ENCODE assay signal across 8 mouse cellular contexts in the genomic region with DNA sequence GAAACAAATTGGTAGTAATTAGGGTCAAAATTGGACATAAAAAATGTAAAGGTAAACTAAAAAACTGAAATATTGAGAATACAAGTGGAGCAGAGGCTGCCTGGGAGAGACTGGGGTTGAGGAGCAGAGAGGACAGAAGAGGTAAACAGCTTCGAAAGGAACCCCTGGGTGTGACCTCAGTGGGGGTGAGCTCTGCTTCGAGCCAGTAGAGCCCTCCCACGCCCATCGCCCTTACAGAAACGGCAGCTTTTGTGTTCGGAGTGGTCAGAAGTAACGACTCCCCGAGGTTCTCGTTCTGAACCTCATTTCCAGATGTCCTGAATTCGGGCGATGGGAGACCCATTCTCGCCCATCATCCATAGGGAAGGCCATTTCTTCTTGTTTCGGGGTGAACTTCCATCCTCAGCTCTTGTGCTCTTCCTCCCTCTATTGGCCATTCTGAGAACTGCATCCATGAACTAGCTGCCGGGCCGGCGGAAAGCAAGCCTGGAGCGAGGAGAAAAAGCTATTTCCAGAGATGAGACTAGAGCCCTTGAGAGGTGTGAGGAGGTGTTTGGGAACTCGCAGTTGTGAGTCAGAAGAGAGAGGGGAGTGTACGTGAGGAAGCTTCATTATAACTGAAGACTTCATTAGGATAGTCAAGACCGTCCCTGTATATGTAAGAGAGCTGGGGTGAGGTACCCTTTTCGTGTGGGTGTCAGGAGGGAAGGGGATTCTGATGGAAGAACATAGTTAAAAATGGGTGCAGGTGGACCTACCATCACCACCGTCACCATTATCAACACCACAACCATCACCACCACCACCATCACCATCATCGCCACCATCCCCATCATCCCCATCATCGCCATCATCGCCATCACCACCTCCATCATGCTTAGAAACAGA. TPM values are rescaled to one million over a fixed set of nuclear protein-coding genes. Genes with fewer than 3 reads are reported as not detected.
DNase-seq lines count a peak whose midpoint lies in the region; ATAC-seq and TF ChIP-seq lines count a peak whose summit lies in the region.

No protein-coding gene starts in this region.

- peak overlapping the region; percentile 62 for H3K4me2 ChIP-seq in forebrain, embryonic 15.5 days (replicated peaks)
- peak overlapping the region; percentile 65 for H3K4me2 ChIP-seq in liver, postnatal 0 days (ENCODE audit: low read depth, low read length)
- peak overlapping the region; percentile 58 for H3K4me2 ChIP-seq in neural tube, embryonic 14.5 days (ENCODE audit: low read depth, low read length)

- TF ChIP-seq CTCF in liver, postnatal 0 days (IDR thresholded peaks at IDR 0.05; ENCODE audit: low read depth), result peak; percentile 94

- peak overlapping the region; percentile 44 for H3K9ac ChIP-seq in forebrain, embryonic 15.5 days (replicated peaks)
- no peak overlapping the region for H3K9ac ChIP-seq in liver, postnatal 0 days (replicated peaks)
- no peak overlapping the region; the same call in 1 of the 2 replicates for H3K9ac ChIP-seq in neural tube, embryonic 14.5 days (replicated peaks; ENCODE audit: low read depth, low read length)

- H3K4me1 ChIP-seq in forebrain, embryonic 15.5 days, result 0 out of 2 replicates have a peak, but pooled peaks cover 5% of the 10 kb centered on the region
- H3K4me1 ChIP-seq in liver, postnatal 0 days (ENCODE audit: insufficient read depth), result 0 out of 2 replicates have a peak, but pooled peaks cover 3% of the 10 kb centered on the region
- no peaks in the 10 kb centered on the region for H3K4me1 ChIP-seq in neural tube, embryonic 14.5 days (ENCODE audit: control insufficient read depth, insufficient read depth, low read length)

- no peaks in the 10 kb centered on the region for H3K9me3 ChIP-seq in forebrain, embryonic 15.5 days
- H3K9me3 ChIP-seq in liver, postnatal 0 days (ENCODE audit: low read length), result no peaks in the 10 kb centered on the region
- no peaks in the 10 kb centered on the region for H3K9me3 ChIP-seq in neural tube, embryonic 14.5 days (ENCODE audit: control insufficient read depth, low read length)

- DNase-seq in MN1 (ENCODE audit: low spot score), result peak; percentile 51
- peak; percentile 51 to 71 for DNase-seq in cerebellum, adult 18-20 months
- peak; percentile 82 for DNase-seq in heart, postnatal 4 days
- peak; percentile 81 to 92 for DNase-seq in layer of hippocampus, adult 18-20 months (ENCODE audit: low spot score in 2 of 2)
- peak; percentile 63 for DNase-seq in liver, postnatal 0 days
- DNase-seq in thymus, adult 18-20 months, result peak; percentile 11 to 12

- peak overlapping the region; percentile 40 for H3K4me3 ChIP-seq in forebrain, embryonic 15.5 days
- H3K4me3 ChIP-seq in liver, postnatal 0 days (ENCODE audit: low read depth, low read length), result peak overlapping the region; percentile 38
- peak overlapping the region; percentile 36 for H3K4me3 ChIP-seq in neural tube, embryonic 14.5 days (ENCODE audit: low read depth, low read length)

- no peaks in the 10 kb centered on the region for H3K27me3 ChIP-seq in forebrain, embryonic 15.5 days
- H3K27me3 ChIP-seq in liver, postnatal 0 days (ENCODE audit: insufficient read depth, low read length), result no peaks in the 10 kb centered on the region
- H3K27me3 ChIP-seq in neural tube, embryonic 14.5 days (ENCODE audit: control insufficient read depth, insufficient read depth, low read length), result no peaks in the 10 kb centered on the region

- ATAC-seq in forebrain, embryonic 15.5 days (replicated peaks), result peak; percentile 80
- 0 out of 2 replicates have a peak, but pooled peaks have one; percentile 33 for ATAC-seq in liver, postnatal 0 days
- peak; percentile 81 for ATAC-seq in neural tube, embryonic 14.5 days (ENCODE audit: low read depth)

- H3K36me3 ChIP-seq in forebrain, embryonic 15.5 days, result no peaks in the 10 kb centered on the region
- no peaks in the 10 kb centered on the region for H3K36me3 ChIP-seq in liver, postnatal 0 days (replicated peaks; ENCODE audit: insufficient read depth, low read length)
- no peaks in the 10 kb centered on the region for H3K36me3 ChIP-seq in neural tube, embryonic 14.5 days (ENCODE audit: control insufficient read depth, insufficient read depth, low read length)

- H3K27ac ChIP-seq in forebrain, embryonic 15.5 days (replicated peaks), result no peak overlapping the region
- H3K27ac ChIP-seq in liver, postnatal 0 days (ENCODE audit: low read depth), result no peak overlapping the region
- no peak overlapping the region for H3K27ac ChIP-seq in neural tube, embryonic 14.5 days (ENCODE audit: low read depth, low read length)

- TF ChIP-seq EP300 in liver, postnatal 0 days (IDR thresholded peaks at IDR 0.05; ENCODE audit: low read depth), result no peak

- 23% methylated on average over 25 of the region's 25 CpGs for WGBS in forebrain, embryonic 15.5 days
- WGBS in liver, postnatal 0 days (ENCODE audit: insufficient replicate concordance), result 25% methylated on average over 25 of the region's 25 CpGs
- WGBS in neural tube, embryonic 14.5 days, result 26% methylated on average over 25 of the region's 25 CpGs

RNA-seq across cellular contexts. Expression of gene 5830473C10Rik, which starts 28.0 kb away (rescaled TPM):
- polyA plus RNA-seq in forebrain, embryonic 15.5 days (2015; fragmentation: Nextera tagmentation; extraction: Ambion mirVana), result 0.10 TPM in 1 of 2 replicates, not detected in the other
- not detected for total RNA-seq in heart, postnatal 4 days (2021)
- not detected for total RNA-seq in layer of hippocampus, adult 18-20 months (2021)
- polyA plus RNA-seq in liver, postnatal 0 days (2015; fragmentation: Nextera tagmentation; extraction: Ambion mirVana), result 9.4 and 10.0 TPM in 2 replicates
- polyA plus RNA-seq in neural tube, embryonic 14.5 days (2014; fragmentation: Nextera tagmentation; extraction: Ambion mirVana), result not detected in 2 replicates

RNA-seq across cellular contexts. Expression of gene Rassf6, which starts 51.5 kb away (rescaled TPM):
- polyA plus RNA-seq in forebrain, embryonic 15.5 days (2015; fragmentation: Nextera tagmentation; extraction: Ambion mirVana), result 0.14 and 0.43 TPM in 2 replicates
- under 1 TPM; 0.17 to 0.23 TPM for total RNA-seq in heart, postnatal 4 days (2021)
- total RNA-seq in layer of hippocampus, adult 18-20 months (2021), result 1 to 10 TPM; 1.0 to 1.3 TPM
- polyA plus RNA-seq in liver, postnatal 0 days (2015; fragmentation: Nextera tagmentation; extraction: Ambion mirVana), result 7.1 and 7.9 TPM in 2 replicates
- polyA plus RNA-seq in neural tube, embryonic 14.5 days (2014; fragmentation: Nextera tagmentation; extraction: Ambion mirVana), result 2.5 and 3.0 TPM in 2 replicates

Comparison
In these comparisons a context has a peak if more than half of its experiments do, and no peak if none do; other contexts are left out.
1. DNase-seq: peak in every context shown above with its lines; median percentile 86 in layer of hippocampus, adult 18-20 months; 82 in heart, postnatal 4 days; 63 in liver, postnatal 0 days; 61 in cerebellum, adult 18-20 months; 51 in MN1; 12 in thymus, adult 18-20 months.